In genomic region chr17:85692594-85692993, GRCm38 (mm10) we compare ENCODE assay signal across 17 mouse cellular contexts. TPM values are rescaled to one million over a fixed set of nuclear protein-coding genes. Genes with fewer than 3 reads are reported as not detected.
DNase-seq lines count a peak whose midpoint lies in the region; ATAC-seq and TF ChIP-seq lines count a peak whose summit lies in the region.
"Had no signal": no experiment of that assay in that cellular context is flagged by ENCODE, and none has a peak within 500 bp of the region (broad histone marks: within the 10 kb centered on the region; RNA-seq: fewer than 3 reads in every experiment).

No protein-coding gene starts in this region.

- ATAC-seq in hindbrain, embryonic 12.5 days (ENCODE audit: low FRiP score): no peak
- no peak for ATAC-seq in hindbrain, postnatal 0 days
- no peak for ATAC-seq in limb, embryonic 13.5 days (ENCODE audit: low FRiP score, low read depth)
- ATAC-seq: CD4-positive, CD25-positive, alpha-beta regulatory T cell, adult 4 months; liver, embryonic 12.5 days had no signal

- H3K9me3 ChIP-seq in hindbrain, embryonic 12.5 days (replicated peaks): 0 out of 2 replicates have a peak, but pooled peaks cover 3% of the 10 kb centered on the region
- H3K9me3 ChIP-seq in hindbrain, postnatal 0 days (ENCODE audit: low read length): no peaks in the 10 kb centered on the region
- no peaks in the 10 kb centered on the region for H3K9me3 ChIP-seq in E14TG2a.4 (ENCODE audit: low read length)
- H3K9me3 ChIP-seq in limb, embryonic 13.5 days: peaks cover 6% of the 10 kb centered on the region; the same call in 1 of the 2 replicates

- 2% methylated on average over 23 of the region's 23 CpGs for WGBS in hindbrain, embryonic 12.5 days
- 2% methylated on average over 23 of the region's 23 CpGs for WGBS in hindbrain, postnatal 0 days
- WGBS in limb, embryonic 13.5 days: 1% methylated on average over 23 of the region's 23 CpGs

- peak overlapping the region; percentile 30 for H3K4me2 ChIP-seq in hindbrain, embryonic 12.5 days (replicated peaks)
- H3K4me2 ChIP-seq in hindbrain, postnatal 0 days (ENCODE audit: low read depth, low read length): no peak overlapping the region
- H3K4me2 ChIP-seq in limb, embryonic 13.5 days (replicated peaks): peak overlapping the region; percentile 82
- H3K4me2 ChIP-seq: heart, embryonic 12.5 days; hindbrain, embryonic 14.5 days; liver, embryonic 12.5 days had no signal

- peak overlapping the region; percentile 21 for H3K4me3 ChIP-seq in hindbrain, embryonic 12.5 days
- H3K4me3 ChIP-seq in hindbrain, postnatal 0 days (ENCODE audit: low read length): no peak overlapping the region
- H3K4me3 ChIP-seq in E14TG2a.4 (replicated peaks; ENCODE audit: low read length): peak overlapping the region; percentile 30; the same call in 1 of the 2 replicates
- H3K4me3 ChIP-seq in limb, embryonic 13.5 days: peak overlapping the region; percentile 30
- H3K4me3 ChIP-seq: erythroblast, embryonic 14.5 days; heart, embryonic 12.5 days; liver, embryonic 12.5 days had no signal

- H3K36me3 ChIP-seq in hindbrain, embryonic 12.5 days: no peaks in the 10 kb centered on the region
- H3K36me3 ChIP-seq in hindbrain, postnatal 0 days (ENCODE audit: insufficient read depth, low read length): no peaks in the 10 kb centered on the region
- H3K36me3 ChIP-seq in E14TG2a.4 (ENCODE audit: insufficient read depth, low read length): no peaks in the 10 kb centered on the region
- no peaks in the 10 kb centered on the region for H3K36me3 ChIP-seq in limb, embryonic 13.5 days
- H3K36me3 ChIP-seq: heart, embryonic 12.5 days; liver, embryonic 12.5 days had no signal

- H3K9ac ChIP-seq in hindbrain, embryonic 12.5 days: 0 out of 2 replicates have a peak overlapping the region, but pooled peaks have one; percentile 5
- no peak overlapping the region for H3K9ac ChIP-seq in hindbrain, postnatal 0 days (replicated peaks; ENCODE audit: low read length)
- H3K9ac ChIP-seq in limb, embryonic 13.5 days: peak overlapping the region; percentile 56; the same call in 1 of the 2 replicates
- H3K9ac ChIP-seq: heart, embryonic 12.5 days; hindbrain, embryonic 14.5 days; liver, embryonic 12.5 days had no signal

- 0 out of 2 replicates have a peak overlapping the region, but pooled peaks have one; percentile 18 for H3K27ac ChIP-seq in hindbrain, embryonic 12.5 days
- no peak overlapping the region for H3K27ac ChIP-seq in hindbrain, postnatal 0 days
- H3K27ac ChIP-seq in limb, embryonic 13.5 days: no peak overlapping the region
- H3K27ac ChIP-seq: hindbrain, embryonic 14.5 days; liver, embryonic 12.5 days had no signal

- no peak for DNase-seq in hindbrain, postnatal 0 days (ENCODE audit: low spot score)
- peak; percentile 46 for DNase-seq in embryo, embryonic 9.5 days (ENCODE audit: extremely low spot score)
- DNase-seq in adrenal gland, postnatal 14 days: no peak
- no peak for DNase-seq in right cerebral cortex, postnatal 14 days
- no peak for DNase-seq in left cerebral cortex, postnatal 10 days (ENCODE audit: extremely low spot score in 1 of 2, low spot score in 2 of 2)
- DNase-seq: cerebellum, adult 8-10 months; kidney, adult 8-10 months; layer of hippocampus, postnatal 36 days; right cerebral cortex, postnatal 25 days had no signal

- intact Hi-C loops in left cerebral cortex, postnatal 10 days (cut with DNase I): loop anchor here (5.0 kb wide), 1 partner anchor 105 kb away; no protein-coding TSS in a partner anchor

- peaks cover 20% of the 10 kb centered on the region for H3K4me1 ChIP-seq in hindbrain, embryonic 12.5 days
- H3K4me1 ChIP-seq in hindbrain, postnatal 0 days (ENCODE audit: insufficient read depth, low read length): no peaks in the 10 kb centered on the region
- peaks cover 45% of the 10 kb centered on the region for H3K4me1 ChIP-seq in E14TG2a.4 (replicated peaks; ENCODE audit: low read depth, low read length)
- H3K4me1 ChIP-seq in limb, embryonic 13.5 days: peaks cover 42% of the 10 kb centered on the region

- peaks cover 91% of the 10 kb centered on the region for H3K27me3 ChIP-seq in hindbrain, embryonic 12.5 days
- peaks cover 66% of the 10 kb centered on the region for H3K27me3 ChIP-seq in hindbrain, postnatal 0 days (ENCODE audit: insufficient read depth, low read length)
- H3K27me3 ChIP-seq in E14TG2a.4 (ENCODE audit: insufficient read depth, low read length): peaks cover 85% of the 10 kb centered on the region
- H3K27me3 ChIP-seq in limb, embryonic 13.5 days: peaks cover 82% of the 10 kb centered on the region

- TF ChIP-seq CTCF in hindbrain, postnatal 0 days (IDR thresholded peaks at IDR 0.05; ENCODE audit: low read depth): no peak
- no peak for TF ChIP-seq CTCF in E14TG2a.4 (conservative IDR thresholded peaks at IDR 0.05; ENCODE audit: low read length)

RNA-seq across cellular contexts. Expression of gene Six2, which starts 4.5 kb away (rescaled TPM):
- polyA plus RNA-seq in hindbrain, embryonic 12.5 days (2016; fragmentation: Nextera tagmentation; extraction: Ambion mirVana): 12.5 and 15.3 TPM in 2 replicates
- 0.42 and 1.2 TPM in 2 replicates for total RNA-seq in hindbrain, postnatal 0 days (2014; rRNA removed)
- polyA plus RNA-seq in hindbrain, postnatal 0 days (2015; fragmentation: Nextera tagmentation; extraction: Ambion mirVana): 0.51 and 0.93 TPM in 2 replicates
- 8.7 and 9.7 TPM in 2 replicates for polyA plus RNA-seq in limb, embryonic 13.5 days (2015; fragmentation: Nextera tagmentation; extraction: Ambion mirVana)
- total RNA-seq in adrenal gland, postnatal 14 days (2021): not detected in 2 replicates
- total RNA-seq in left cerebral cortex, postnatal 10 days (2021): under 1 TPM; 0.51 to 0.81 TPM
- polyA plus RNA-seq: CD4-positive, CD25-positive, alpha-beta regulatory T cell, adult 4 months; erythroblast, embryonic 14.5 days had no signal
